Mouse (Mus musculus) heart, postnatal 0 days (tissue): ENCODE results near the gene Mbd5.

Experiments
- CTCF ChIP-seq: IDR thresholded peaks from 2 replicates; pipeline ENCODE4 v1.5.1; 2016; ENCODE audit warnings: antibody characterized with exemption, control low read depth, low read depth
- EP300 ChIP-seq: IDR thresholded peaks from 2 replicates; pipeline ENCODE4 v1.6.1; 2016; ENCODE audit warnings: antibody characterized with exemption, low read depth

DNA sequence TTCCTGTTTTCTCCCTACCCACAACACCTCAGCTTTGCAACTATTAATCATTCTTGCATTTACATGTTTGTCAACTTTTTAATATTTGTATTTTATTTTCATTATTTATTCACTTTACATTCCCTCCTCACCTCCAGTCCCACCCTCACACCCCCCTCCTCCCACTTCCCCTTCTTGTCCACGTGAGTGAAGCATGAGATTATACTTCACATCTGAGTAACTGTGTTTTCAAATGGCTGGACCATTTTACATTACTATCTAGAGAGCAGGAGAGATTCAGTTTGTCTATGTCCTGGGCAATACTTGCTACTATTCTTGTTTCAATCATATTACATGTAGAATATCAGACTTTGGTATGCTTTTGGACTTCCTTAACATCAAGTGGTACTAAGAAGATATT, 204.3 kb downstream of the Mbd5 start:
- TF ChIP-seq EP300: no peak
- no peak for TF ChIP-seq CTCF
